Mouse (Mus musculus) forebrain, embryonic 16.5 days (tissue): ENCODE measurements at regions not wholly inside any gene's neighbourhood (a gene's known extent, or its start where the extent isn't known, plus 50 kb on each side); places are given as distances from the start of the nearest gene placed in this dataset.
A peak's percentile ranks its signal among the peaks of the same experiment; 100 is the strongest.
"Not testable (repeated sequence)": the region's sequence is repeated elsewhere in the genome, so short reads cannot be mapped to it uniquely, and the experiment has no call there.

Source experiments
- ATAC-seq: fragments of 200-750 bp; cut with Nextera tagmentation; 2 replicates; pipeline ENCODE4 v1.8.0; 2017; ENCODE audit warnings: mild to moderate bottlenecking, moderate library complexity
- H3K27ac ChIP-seq: fragments of 300-500 bp; sonication (generic); 2 replicates; pipeline ENCODE4 v1.5.1; 2014; ENCODE audit warnings: low read length, control low read depth
- H3K27me3 ChIP-seq: fragments of 300-500 bp; sonication (generic); replicated peaks from 2 replicates; pipeline ENCODE4 v1.6.1; 2014; ENCODE audit warnings: low read length; ENCODE audit not compliant: control insufficient read depth, insufficient read depth
- H3K36me3 ChIP-seq: fragments of 300-500 bp; sonication (generic); 2 replicates; pipeline ENCODE4 v1.6.1; 2014; ENCODE audit not compliant: control insufficient read depth, insufficient read depth
- H3K4me1 ChIP-seq: fragments of 300-500 bp; sonication (generic); replicated peaks from 2 replicates; pipeline ENCODE4 v1.6.1; 2014; ENCODE audit warnings: low read length; ENCODE audit not compliant: control insufficient read depth, insufficient read depth
- H3K4me2 ChIP-seq: fragments of 300-500 bp; sonication (generic); 2 replicates; pipeline ENCODE4 v1.6.1; 2014; ENCODE audit warnings: mild to moderate bottlenecking, low read length, control low read depth
- H3K4me3 ChIP-seq: fragments of 300-500 bp; sonication (generic); replicated peaks from 2 replicates; pipeline ENCODE4 v1.5.1; 2014; ENCODE audit warnings: mild to moderate bottlenecking, low read length, control low read depth
- H3K9ac ChIP-seq: fragments of 300-500 bp; sonication (generic); replicated peaks from 2 replicates; pipeline ENCODE4 v1.6.1; 2014; ENCODE audit warnings: low read depth, low read length, control low read depth
- H3K9me3 ChIP-seq: fragments of 300-500 bp; sonication (generic); 2 replicates; pipeline ENCODE4 v1.6.1; 2016; ENCODE audit warnings: low read length; ENCODE audit not compliant: control insufficient read depth
- WGBS: fragments of 180-500 bp; shearing (Covaris S2); extraction: QIAGEN DNeasy Blood & Tissue Kit; methylation state at CpG from one replicate; pipeline ENCODE4 v1.1.7; 2014; 5-methylcytosine and 5-hydroxymethylcytosine counted together

- H3K9ac ChIP-seq = no peak overlapping the region
- 88% methylated on average over 4 of the region's 4 CpGs for WGBS
- no peak overlapping the region for H3K27ac ChIP-seq
- H3K4me3 ChIP-seq = no peak overlapping the region
- H3K27me3 ChIP-seq = no peaks in the 10 kb centered on the region
- no peaks in the 10 kb centered on the region for H3K36me3 ChIP-seq
- no peaks in the 10 kb centered on the region for H3K4me1 ChIP-seq
- H3K9me3 ChIP-seq = no peaks in the 10 kb centered on the region
- ATAC-seq = no peak
- H3K4me2 ChIP-seq = no peak overlapping the region
Observed at GRCm38 (mm10) chr16:15368383-15369163, 51.3 kb downstream of the Gm21897 start.

GRCm38 (mm10) chr16:15372844-15373243 is 55.6 kb downstream of the Gm21897 start:
- H3K4me1 ChIP-seq = no peaks in the 10 kb centered on the region
- no peak overlapping the region for H3K4me2 ChIP-seq
- H3K36me3 ChIP-seq = no peaks in the 10 kb centered on the region
- WGBS = 33% methylated on average over 1 of the region's 1 CpGs
- ATAC-seq = no peak
- no peaks in the 10 kb centered on the region for H3K9me3 ChIP-seq
- H3K9ac ChIP-seq = no peak overlapping the region
- H3K4me3 ChIP-seq = no peak overlapping the region
- H3K27me3 ChIP-seq = no peaks in the 10 kb centered on the region
- H3K27ac ChIP-seq = no peak overlapping the region

GRCm38 (mm10) chr16:15373961-15374360 is 56.7 kb downstream of the Gm21897 start:
- Histone ChIP-seq H3K4me1 (no peaks in the 10 kb centered on the region), H3K9ac (no peak overlapping the region), H3K4me3 (no peak overlapping the region), H3K27me3 (no peaks in the 10 kb centered on the region), H3K9me3 (no peaks in the 10 kb centered on the region), H3K27ac (no peak overlapping the region), H3K4me2 (no peak overlapping the region), H3K36me3 (no peaks in the 10 kb centered on the region)
- 72% methylated on average over 1 of the region's 1 CpGs for WGBS
- ATAC-seq = no peak

GRCm38 (mm10) chr16:15385557-15386240 is 68.4 kb downstream of the Gm21897 start:
- no peaks in the 10 kb centered on the region for H3K36me3 ChIP-seq
- H3K4me1 ChIP-seq = no peaks in the 10 kb centered on the region
- no peaks in the 10 kb centered on the region for H3K9me3 ChIP-seq
- H3K27ac ChIP-seq = no peak overlapping the region
- WGBS = 73% methylated on average over 3 of the region's 3 CpGs
- ATAC-seq = no peak
- H3K4me3 ChIP-seq = no peak overlapping the region
- H3K9ac ChIP-seq = no peak overlapping the region
- no peak overlapping the region for H3K4me2 ChIP-seq
- H3K27me3 ChIP-seq = no peaks in the 10 kb centered on the region

GRCm38 (mm10) chr16:15386241-15386574 is 69.0 kb downstream of the Gm21897 start:
- WGBS = 14% methylated on average over 1 of the region's 1 CpGs
- ATAC-seq = peak; percentile 67

GRCm38 (mm10) chr16:15389892-15390291 is 72.6 kb downstream of the Gm21897 start:
- WGBS = 85% methylated on average over 1 of the region's 1 CpGs
- ATAC-seq = no peak

More at GRCm38 (mm10) chr16:15386241-15386574, 69.0 kb downstream of the Gm21897 start:
- Histone ChIP-seq H3K27me3 (no peaks in the 10 kb centered on the region), H3K9me3 (no peaks in the 10 kb centered on the region), H3K4me2 (no peak overlapping the region), H3K4me1 (no peaks in the 10 kb centered on the region), H3K9ac (no peak overlapping the region), H3K27ac (no peak overlapping the region), H3K36me3 (no peaks in the 10 kb centered on the region), H3K4me3 (no peak overlapping the region)

GRCm38 (mm10) chr16:15430352-15430751 is 113.1 kb downstream of the Gm21897 start:
- H3K4me2 ChIP-seq = no peak overlapping the region
- H3K4me1 ChIP-seq = no peaks in the 10 kb centered on the region
- H3K27ac ChIP-seq = no peak overlapping the region
- H3K27me3 ChIP-seq = no peaks in the 10 kb centered on the region
- H3K9me3 ChIP-seq = no peaks in the 10 kb centered on the region
- ATAC-seq = no peak
- H3K36me3 ChIP-seq = no peaks in the 10 kb centered on the region
- H3K4me3 ChIP-seq = no peak overlapping the region
- WGBS = 92% methylated on average over 3 of the region's 3 CpGs
- no peak overlapping the region for H3K9ac ChIP-seq

More at GRCm38 (mm10) chr16:15389892-15390291, 72.6 kb downstream of the Gm21897 start:
- H3K9me3 ChIP-seq = no peaks in the 10 kb centered on the region
- H3K27me3 ChIP-seq = no peaks in the 10 kb centered on the region
- no peaks in the 10 kb centered on the region for H3K36me3 ChIP-seq
- H3K4me1 ChIP-seq = no peaks in the 10 kb centered on the region
- H3K4me2 ChIP-seq = no peak overlapping the region
- no peak overlapping the region for H3K4me3 ChIP-seq
- no peak overlapping the region for H3K9ac ChIP-seq
- H3K27ac ChIP-seq = no peak overlapping the region

GRCm38 (mm10) chr16:15432681-15433080 is 115.4 kb downstream of the Gm21897 start:
- no peak overlapping the region for H3K4me2 ChIP-seq
- H3K9me3 ChIP-seq = no peaks in the 10 kb centered on the region
- H3K36me3 ChIP-seq = no peaks in the 10 kb centered on the region
- no peaks in the 10 kb centered on the region for H3K4me1 ChIP-seq
- H3K9ac ChIP-seq = no peak overlapping the region
- H3K4me3 ChIP-seq = no peak overlapping the region
- ATAC-seq = no peak
- no peak overlapping the region for H3K27ac ChIP-seq
- no peaks in the 10 kb centered on the region for H3K27me3 ChIP-seq

GRCm38 (mm10) chr16:15462856-15463255 is 145.6 kb downstream of the Gm21897 start:
- H3K27me3 ChIP-seq, H3K27ac ChIP-seq, H3K9ac ChIP-seq, H3K36me3 ChIP-seq, H3K4me2 ChIP-seq, H3K4me1 ChIP-seq, ATAC-seq, H3K9me3 ChIP-seq, H3K4me3 ChIP-seq: not testable (repeated sequence)
